Mouse (Mus musculus) G1E (cell line): ENCODE results near the gene Gm21985.

Experiments
- CTCF ChIP-seq: IDR thresholded peaks from 2 replicates; pipeline ENCODE4 v1.5.1; 2012; ENCODE audit warnings: low read depth, low read length, inconsistent platforms, mixed read lengths
- GATA1 ChIP-seq: IDR thresholded peaks from 2 replicates; pipeline ENCODE4 v1.6.1; 2012; ENCODE audit warnings: borderline replicate concordance, low read length, inconsistent platforms, mixed read lengths
- GATA2 ChIP-seq: IDR thresholded peaks from 2 replicates; pipeline ENCODE4 v1.6.1; 2012; ENCODE audit warnings: low read depth, low read length, inconsistent platforms, borderline replicate concordance
- POLR2AphosphoS5 ChIP-seq: IDR thresholded peaks from 2 replicates; pipeline ENCODE4 v1.6.1; 2012; ENCODE audit warnings: low read depth, low read length, inconsistent platforms; ENCODE audit not compliant: insufficient replicate concordance

DNA sequence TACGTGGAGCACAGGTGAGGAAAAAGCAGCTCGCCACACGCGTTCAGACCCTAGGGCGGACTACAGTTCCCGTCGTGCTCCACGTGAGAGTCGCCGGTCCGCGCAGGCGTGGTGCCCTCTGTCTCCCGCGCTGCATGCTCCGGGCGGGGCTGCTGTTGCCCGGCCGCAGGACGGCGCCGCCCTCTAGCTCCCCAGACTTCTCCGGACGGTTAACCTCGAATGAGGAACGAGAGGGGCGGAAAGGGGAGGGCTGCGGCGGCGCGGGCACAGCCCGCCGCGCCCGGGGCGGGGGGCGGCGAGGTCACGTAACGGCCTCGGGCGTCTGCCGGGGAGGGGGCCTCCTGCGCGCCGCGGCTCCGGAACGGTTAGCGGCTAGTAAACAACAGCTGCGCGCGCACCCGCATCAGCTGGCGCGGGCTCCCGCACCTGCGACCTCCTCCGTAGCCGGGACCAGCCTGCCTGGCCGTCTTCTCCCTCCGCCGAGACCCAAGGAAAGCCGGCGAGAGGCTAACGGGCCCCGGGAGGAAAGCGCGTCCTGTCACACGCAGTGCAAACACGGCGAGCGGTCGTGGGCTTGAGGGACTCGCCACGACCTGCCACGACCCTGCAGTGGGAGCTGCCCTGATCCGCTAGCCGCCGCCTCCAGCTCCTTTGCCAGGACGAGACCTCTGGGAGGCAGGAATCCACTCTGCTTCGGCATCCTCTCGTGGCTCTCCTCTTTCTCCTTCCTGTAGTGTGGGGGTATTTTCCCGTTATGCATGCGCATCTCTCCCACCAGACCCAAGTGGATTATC lies 469 bp upstream of the Gm21985 start, which contains the start of gene Slc12a6:
- TF ChIP-seq CTCF (no peak), GATA2 (no peak), GATA1 (no peak), POLR2AphosphoS5 (no peak)
